Mouse (Mus musculus) olfactory bulb, adult 2 months (tissue): ENCODE data around the gene Fyn.

Experiments used
- CTCF ChIP-seq: fragments of 200-500 bp; IDR thresholded peaks from 2 replicates; pipeline ENCODE4 v1.5.1; 2012; ENCODE audit warnings: low read depth, mild to moderate bottlenecking, low read length, moderate library complexity; ENCODE audit not compliant: insufficient read depth
- POLR2A ChIP-seq: fragments of 200-500 bp; IDR thresholded peaks from 2 replicates; pipeline ENCODE4 v1.6.1; 2012; ENCODE audit warnings: mild to moderate bottlenecking, low read depth, low read length, moderate library complexity; ENCODE audit not compliant: insufficient read depth

DNA sequence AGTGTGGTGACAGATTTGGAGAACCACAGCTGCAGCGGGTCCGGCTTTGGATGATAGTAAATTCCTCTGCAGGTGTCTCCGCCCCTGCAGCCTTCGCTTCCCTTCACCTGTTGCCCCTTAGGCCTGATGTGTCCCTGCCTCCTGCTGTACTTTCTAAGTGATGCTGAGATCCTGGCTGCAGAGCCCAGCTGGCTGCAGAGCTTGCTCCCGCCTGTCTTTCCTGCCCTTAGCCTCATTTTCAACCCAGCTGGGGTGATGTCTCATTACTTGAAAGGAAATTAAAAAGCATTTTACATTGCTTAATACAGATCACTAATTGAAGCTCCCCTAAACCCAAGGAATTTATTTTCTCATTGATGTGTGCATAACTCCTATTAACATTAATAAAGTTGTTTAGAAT is 70.2 kb downstream of the Fyn start:
- 0 out of 2 replicates have a peak, but pooled peaks have one; percentile 24 for TF ChIP-seq CTCF
- no peak for TF ChIP-seq POLR2A
